Mouse (Mus musculus): ENCODE measurements around the gene Nek7. TPM values are rescaled to one million over a fixed set of nuclear protein-coding genes. Genes with fewer than 3 reads are reported as not detected.

The Nek7 gene
- polyA plus RNA-seq, 1 experiment = 30.6 TPM

DNA sequence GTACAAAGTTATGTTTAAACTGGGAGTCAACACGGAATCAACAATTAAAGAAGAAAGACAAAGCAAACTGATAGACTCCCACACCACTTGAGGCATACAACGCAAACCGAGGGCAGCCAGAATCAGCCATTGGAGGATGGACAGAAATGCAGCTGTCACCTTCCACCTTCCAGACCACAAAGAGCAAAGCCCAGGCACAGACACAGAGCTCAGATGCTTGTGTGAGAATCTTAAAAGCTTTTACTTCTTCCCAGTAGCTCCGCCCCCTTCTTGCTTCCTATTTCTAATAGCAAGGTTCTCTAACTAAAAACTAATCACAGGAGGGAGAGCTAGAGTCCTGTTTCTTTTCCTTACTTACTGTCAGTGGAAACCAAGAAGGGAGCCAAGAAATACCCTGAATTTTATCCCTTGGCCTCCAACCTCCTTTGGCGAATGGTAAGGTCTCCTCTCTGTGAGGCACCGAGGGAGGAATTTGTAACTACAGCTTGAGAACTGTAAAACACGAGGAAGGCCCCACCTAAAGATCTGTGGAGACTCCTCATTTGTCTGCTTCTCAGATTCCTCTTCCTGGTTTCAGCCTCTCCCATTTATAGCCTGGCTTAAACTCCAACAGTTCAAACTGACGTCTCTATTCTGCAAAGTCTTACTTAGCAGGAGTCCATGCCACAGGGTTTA, 78.3 kb downstream of the Nek7 start:
- Histone ChIP-seq H3K27ac (ENCODE audit: insufficient read depth, low read length) (no peak overlapping the region), H3K27me3 (ENCODE audit: control insufficient read depth, insufficient read depth, low read length, poor library complexity, severe bottlenecking) (no peaks in the 10 kb centered on the region), H3K36me3 (ENCODE audit: control insufficient read depth, insufficient read depth, low read length, poor library complexity, severe bottlenecking) (no peaks in the 10 kb centered on the region), H3K9ac (ENCODE audit: low read depth, poor library complexity, severe bottlenecking) (no peak overlapping the region), H3K9me3 (replicated peaks; ENCODE audit: control insufficient read depth, insufficient read depth, low read length, poor library complexity, severe bottlenecking) (no peaks in the 10 kb centered on the region), H3K4me3 (ENCODE audit: low read depth, low read length) (no peak overlapping the region), H3K4me1 (ENCODE audit: control insufficient read depth, insufficient read depth, low read length) (no peaks in the 10 kb centered on the region)
- TF ChIP-seq CTCF (IDR thresholded peaks at IDR 0.05; ENCODE audit: low read depth, low read length) (no peak), POLR2A (IDR thresholded peaks at IDR 0.05; ENCODE audit: insufficient read depth, low read length) (no peak), EP300 (IDR thresholded peaks at IDR 0.05; ENCODE audit: insufficient read depth, low read depth, low read length) (no peak)

DNA sequence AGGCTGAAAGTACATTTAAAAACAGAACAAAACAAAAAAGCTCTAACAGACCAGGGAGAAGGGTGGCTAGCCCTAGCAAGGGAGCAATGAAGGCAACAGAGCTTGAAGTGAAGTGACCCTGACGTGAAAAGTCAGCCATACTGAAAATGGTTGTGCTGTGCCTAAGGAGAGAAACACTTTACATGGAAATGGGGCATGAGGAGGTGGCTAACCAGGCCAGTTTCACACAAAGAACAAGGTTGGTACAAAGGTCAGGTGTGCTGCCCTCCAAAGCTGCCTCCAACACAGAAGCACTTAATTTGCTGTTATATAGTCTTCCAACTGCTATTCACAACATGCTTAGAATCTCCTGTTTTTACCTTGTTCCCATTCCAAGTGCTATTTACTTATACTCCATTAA, 80.2 kb downstream of the Nek7 start:
- Histone ChIP-seq H3K9ac (ENCODE audit: low read depth, poor library complexity, severe bottlenecking) (no peak overlapping the region), H3K9me3 (replicated peaks; ENCODE audit: control insufficient read depth, insufficient read depth, low read length, poor library complexity, severe bottlenecking) (no peaks in the 10 kb centered on the region), H3K4me3 (ENCODE audit: low read depth, low read length) (no peak overlapping the region), H3K27me3 (ENCODE audit: control insufficient read depth, insufficient read depth, low read length, poor library complexity, severe bottlenecking) (no peaks in the 10 kb centered on the region), H3K36me3 (ENCODE audit: control insufficient read depth, insufficient read depth, low read length, poor library complexity, severe bottlenecking) (no peaks in the 10 kb centered on the region), H3K4me1 (ENCODE audit: control insufficient read depth, insufficient read depth, low read length) (no peaks in the 10 kb centered on the region), H3K27ac (ENCODE audit: insufficient read depth, low read length) (no peak overlapping the region)
- TF ChIP-seq POLR2A (IDR thresholded peaks at IDR 0.05; ENCODE audit: insufficient read depth, low read length) = no peak
- TF ChIP-seq EP300 (IDR thresholded peaks at IDR 0.05; ENCODE audit: insufficient read depth, low read depth, low read length) = no peak
- TF ChIP-seq CTCF (IDR thresholded peaks at IDR 0.05; ENCODE audit: low read depth, low read length) = no peak

DNA sequence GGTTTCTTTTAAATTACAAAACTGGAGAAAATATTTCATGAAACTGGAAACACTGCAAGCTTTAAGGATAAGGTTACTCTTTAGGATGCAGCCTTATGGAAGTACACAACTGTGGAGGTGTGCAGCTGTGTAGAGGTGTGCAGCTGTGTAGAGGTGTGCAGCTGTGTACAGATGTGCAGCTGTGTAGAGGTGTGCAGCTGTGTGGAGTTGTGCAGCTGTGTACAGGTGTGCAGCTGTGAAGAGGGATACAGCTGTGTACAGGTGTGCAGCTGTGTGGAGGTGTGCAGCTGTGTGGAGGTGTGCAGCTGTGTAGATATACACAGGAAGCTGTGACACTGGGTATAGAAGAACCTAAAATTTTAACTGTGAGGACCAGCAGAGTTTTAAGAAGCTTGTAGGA, 81.7 kb downstream of the Nek7 start:
- Histone ChIP-seq H3K4me3 (ENCODE audit: low read depth, low read length) (no peak overlapping the region), H3K27me3 (ENCODE audit: control insufficient read depth, insufficient read depth, low read length, poor library complexity, severe bottlenecking) (no peaks in the 10 kb centered on the region), H3K9me3 (replicated peaks; ENCODE audit: control insufficient read depth, insufficient read depth, low read length, poor library complexity, severe bottlenecking) (no peaks in the 10 kb centered on the region), H3K36me3 (ENCODE audit: control insufficient read depth, insufficient read depth, low read length, poor library complexity, severe bottlenecking) (no peaks in the 10 kb centered on the region), H3K4me1 (ENCODE audit: control insufficient read depth, insufficient read depth, low read length) (no peaks in the 10 kb centered on the region), H3K9ac (ENCODE audit: low read depth, poor library complexity, severe bottlenecking) (no peak overlapping the region), H3K27ac (ENCODE audit: insufficient read depth, low read length) (no peak overlapping the region)
- TF ChIP-seq POLR2A (IDR thresholded peaks at IDR 0.05; ENCODE audit: insufficient read depth, low read length) = no peak
- no peak for TF ChIP-seq EP300 (IDR thresholded peaks at IDR 0.05; ENCODE audit: insufficient read depth, low read depth, low read length)
- TF ChIP-seq CTCF (IDR thresholded peaks at IDR 0.05; ENCODE audit: low read depth, low read length) = no peak

DNA sequence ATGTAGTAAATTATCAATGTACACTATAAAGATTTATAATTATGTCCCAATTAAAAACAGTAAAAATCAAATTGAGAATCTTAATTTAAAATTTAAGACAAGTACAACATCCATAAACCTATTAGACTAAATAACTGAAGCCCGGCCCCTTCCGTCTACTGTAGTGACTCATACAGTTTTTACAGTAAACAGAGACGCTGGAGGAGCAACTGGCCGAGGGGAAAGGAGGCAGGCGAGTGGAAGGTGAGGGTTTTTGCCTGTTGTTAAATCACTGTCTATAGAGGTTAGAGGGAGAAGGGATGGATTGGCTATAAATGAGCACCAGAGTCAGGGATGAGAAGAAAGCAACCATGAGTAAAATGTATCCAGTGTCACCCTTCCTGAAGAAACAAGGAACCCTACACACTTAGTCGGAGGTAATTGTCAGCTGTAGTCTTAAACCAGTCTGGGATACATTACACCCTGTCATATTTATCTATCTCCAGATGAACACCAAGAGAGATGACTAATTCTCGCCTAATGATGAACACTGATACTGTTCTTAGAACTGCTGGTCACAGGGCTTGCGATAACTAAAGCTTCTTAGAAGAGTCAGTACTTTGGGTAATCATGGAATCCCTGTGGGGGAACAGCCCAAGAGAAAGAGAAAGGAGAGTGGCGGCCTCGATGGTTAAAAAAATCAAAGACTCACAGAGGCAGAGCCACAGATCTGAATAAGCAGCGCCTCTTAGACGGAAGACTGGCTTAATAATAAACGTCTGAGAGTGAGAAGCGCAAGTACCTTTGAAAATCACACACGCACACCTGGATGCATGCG, 84.0 kb downstream of the Nek7 start:
- H3K9me3 ChIP-seq (replicated peaks; ENCODE audit: control insufficient read depth, insufficient read depth, low read length, poor library complexity, severe bottlenecking) = no peaks in the 10 kb centered on the region
- H3K36me3 ChIP-seq (ENCODE audit: control insufficient read depth, insufficient read depth, low read length, poor library complexity, severe bottlenecking) = no peaks in the 10 kb centered on the region
- no peaks in the 10 kb centered on the region for H3K27me3 ChIP-seq (ENCODE audit: control insufficient read depth, insufficient read depth, low read length, poor library complexity, severe bottlenecking)
- no peaks in the 10 kb centered on the region for H3K4me1 ChIP-seq (ENCODE audit: control insufficient read depth, insufficient read depth, low read length)
- H3K9ac ChIP-seq (ENCODE audit: low read depth, poor library complexity, severe bottlenecking) = no peak overlapping the region
- no peak for TF ChIP-seq POLR2A (IDR thresholded peaks at IDR 0.05; ENCODE audit: insufficient read depth, low read length)
- no peak overlapping the region for H3K27ac ChIP-seq (ENCODE audit: insufficient read depth, low read length)
- H3K4me3 ChIP-seq (ENCODE audit: low read depth, low read length) = no peak overlapping the region

DNA sequence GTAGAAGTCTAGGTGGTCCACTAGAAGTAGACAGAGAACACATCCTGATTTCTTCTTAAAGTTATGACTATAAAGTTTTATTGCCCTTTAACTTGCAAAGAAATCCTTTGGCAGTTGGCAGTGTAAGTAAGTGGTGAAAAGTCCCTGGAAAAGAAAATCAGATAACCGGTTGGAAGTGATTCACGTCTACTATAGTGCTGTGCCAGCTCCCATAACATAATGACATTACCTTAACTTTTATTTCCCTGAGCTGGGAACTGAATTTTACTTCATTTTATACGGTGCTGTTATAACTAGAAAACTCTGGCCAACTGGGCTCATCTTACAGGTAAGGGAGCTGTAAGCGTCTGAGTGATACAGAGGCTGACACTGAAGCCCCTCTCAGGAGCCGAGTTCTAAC, 89.3 kb downstream of the Nek7 start:
- Histone ChIP-seq H3K9ac (ENCODE audit: low read depth, poor library complexity, severe bottlenecking) (no peak overlapping the region), H3K4me3 (ENCODE audit: low read depth, low read length) (no peak overlapping the region), H3K4me1 (ENCODE audit: control insufficient read depth, insufficient read depth, low read length) (no peaks in the 10 kb centered on the region), H3K9me3 (replicated peaks; ENCODE audit: control insufficient read depth, insufficient read depth, low read length, poor library complexity, severe bottlenecking) (no peaks in the 10 kb centered on the region), H3K27ac (ENCODE audit: insufficient read depth, low read length) (no peak overlapping the region), H3K27me3 (ENCODE audit: control insufficient read depth, insufficient read depth, low read length, poor library complexity, severe bottlenecking) (no peaks in the 10 kb centered on the region), H3K36me3 (ENCODE audit: control insufficient read depth, insufficient read depth, low read length, poor library complexity, severe bottlenecking) (no peaks in the 10 kb centered on the region)
- TF ChIP-seq EP300 (IDR thresholded peaks at IDR 0.05; ENCODE audit: insufficient read depth, low read depth, low read length) (no peak), POLR2A (IDR thresholded peaks at IDR 0.05; ENCODE audit: insufficient read depth, low read length) (no peak), CTCF (IDR thresholded peaks at IDR 0.05; ENCODE audit: low read depth, low read length) (no peak)

DNA sequence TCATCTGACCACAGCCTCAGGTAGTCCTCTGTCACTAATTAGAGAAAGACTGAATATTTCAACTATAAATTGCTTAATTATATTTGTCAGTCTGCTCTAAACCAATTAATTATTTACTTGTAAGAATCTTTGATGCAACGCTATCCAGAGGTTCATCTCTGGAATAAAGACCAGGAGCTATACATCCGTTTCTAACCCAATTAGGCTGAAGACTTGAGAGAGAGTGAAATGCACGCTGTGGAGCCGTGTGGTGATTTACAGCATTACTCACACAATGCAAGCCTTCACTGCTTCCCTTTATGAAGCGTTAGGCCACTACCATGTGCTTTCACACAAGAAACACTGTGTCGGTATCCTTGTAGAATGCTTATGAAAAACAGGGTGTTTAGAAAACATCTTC, 96.0 kb downstream of the Nek7 start:
- H3K4me3 ChIP-seq (ENCODE audit: low read depth, low read length) = no peak overlapping the region
- no peaks in the 10 kb centered on the region for H3K36me3 ChIP-seq (ENCODE audit: control insufficient read depth, insufficient read depth, low read length, poor library complexity, severe bottlenecking)
- H3K27ac ChIP-seq (ENCODE audit: insufficient read depth, low read length) = no peak overlapping the region
- H3K9ac ChIP-seq (ENCODE audit: low read depth, poor library complexity, severe bottlenecking) = no peak overlapping the region
- no peaks in the 10 kb centered on the region for H3K9me3 ChIP-seq (replicated peaks; ENCODE audit: control insufficient read depth, insufficient read depth, low read length, poor library complexity, severe bottlenecking)
- H3K4me1 ChIP-seq (ENCODE audit: control insufficient read depth, insufficient read depth, low read length) = no peaks in the 10 kb centered on the region
- H3K27me3 ChIP-seq (ENCODE audit: control insufficient read depth, insufficient read depth, low read length, poor library complexity, severe bottlenecking) = no peaks in the 10 kb centered on the region
- TF ChIP-seq EP300 (IDR thresholded peaks at IDR 0.05; ENCODE audit: insufficient read depth, low read depth, low read length) (no peak), POLR2A (IDR thresholded peaks at IDR 0.05; ENCODE audit: insufficient read depth, low read length) (no peak), CTCF (IDR thresholded peaks at IDR 0.05; ENCODE audit: low read depth, low read length) (no peak)
